Mouse (Mus musculus) urinary bladder, postnatal 36 days (tissue): Measurements from ENCODE around the gene Crb1.
"Not testable (repeated sequence)": the region's sequence is repeated elsewhere in the genome, so short reads cannot be mapped to it uniquely, and the experiment has no call there.

ENCODE experiments used
- DNase-seq, 2 experiments: peaks; one replicate each; pipeline ENCODE4 v3.0.0; 2022; ENCODE audit warnings: low spot score in 2 of 2, mixed read lengths in 1 of 2

Gene Crb1

DNA sequence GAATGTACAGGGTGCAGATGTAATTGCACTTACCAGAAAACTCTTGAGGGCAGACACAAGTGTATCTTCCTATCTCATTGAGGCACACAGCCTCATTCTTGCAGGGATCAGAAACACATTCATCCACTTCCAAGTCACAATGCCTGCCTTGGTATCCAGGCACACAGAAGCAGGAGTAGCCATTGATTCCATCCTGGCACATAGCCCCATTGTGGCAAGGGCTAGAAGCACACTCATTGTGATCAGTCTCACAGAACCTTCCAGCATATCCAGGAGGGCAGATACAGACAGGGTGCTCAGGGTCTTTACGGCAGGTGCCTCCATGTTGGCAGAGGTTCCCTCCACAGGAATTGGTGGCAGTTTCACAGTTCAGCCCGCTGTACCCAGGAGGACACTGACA lies 39.9 kb downstream of the Crb1 start:
- no peak for DNase-seq

DNA sequence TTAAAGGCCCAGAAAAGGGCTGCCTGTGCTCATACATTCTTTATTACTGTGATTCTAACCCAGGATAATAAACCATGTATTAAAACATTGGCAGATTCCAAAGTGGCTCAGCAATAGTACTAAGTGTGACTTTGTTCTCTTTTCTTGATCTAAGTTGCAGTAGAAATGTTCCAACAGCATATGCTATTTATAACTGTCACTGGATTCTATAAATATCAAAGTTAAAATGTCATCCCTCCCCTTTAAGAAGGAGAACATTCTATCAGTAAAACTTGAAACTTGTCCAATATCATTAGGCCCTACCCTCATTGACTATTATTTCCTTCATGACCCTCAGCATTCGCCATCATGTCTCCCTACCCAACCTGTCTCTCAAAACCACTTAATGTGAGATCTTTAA lies 48.1 kb downstream of the Crb1 start:
- no peak for DNase-seq

DNA sequence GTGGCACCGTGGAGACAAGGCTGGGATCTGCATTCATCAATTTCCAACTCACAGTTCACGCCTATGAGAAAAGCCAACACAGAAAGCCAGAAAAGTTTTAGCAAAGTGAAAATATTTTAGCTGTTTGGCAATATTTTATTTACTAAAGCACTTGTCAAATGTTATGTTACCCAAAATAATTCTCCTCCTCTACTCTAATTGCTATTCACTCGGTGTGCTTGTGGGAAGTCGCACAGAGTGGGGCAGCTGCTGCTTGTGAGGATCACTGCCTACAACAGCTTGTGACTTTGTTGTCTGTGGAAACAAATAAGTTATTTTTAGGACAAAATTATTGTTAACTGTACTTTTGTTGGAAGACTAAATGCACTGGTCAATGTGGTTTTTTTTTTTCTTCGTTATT lies 48.6 kb downstream of the Crb1 start:
- no peak for DNase-seq

GRCm38 (mm10) chr1:139325378-139325777 lies 51.5 kb downstream of the Crb1 start:
- no peak for DNase-seq

GRCm38 (mm10) chr1:139319798-139320197 lies 57.1 kb downstream of the Crb1 start:
- DNase-seq: no peak

GRCm38 (mm10) chr1:139314297-139314874 lies 62.5 kb downstream of the Crb1 start:
- no peak for DNase-seq

GRCm38 (mm10) chr1:139308915-139309314 lies 68.0 kb downstream of the Crb1 start:
- no peak for DNase-seq

DNA sequence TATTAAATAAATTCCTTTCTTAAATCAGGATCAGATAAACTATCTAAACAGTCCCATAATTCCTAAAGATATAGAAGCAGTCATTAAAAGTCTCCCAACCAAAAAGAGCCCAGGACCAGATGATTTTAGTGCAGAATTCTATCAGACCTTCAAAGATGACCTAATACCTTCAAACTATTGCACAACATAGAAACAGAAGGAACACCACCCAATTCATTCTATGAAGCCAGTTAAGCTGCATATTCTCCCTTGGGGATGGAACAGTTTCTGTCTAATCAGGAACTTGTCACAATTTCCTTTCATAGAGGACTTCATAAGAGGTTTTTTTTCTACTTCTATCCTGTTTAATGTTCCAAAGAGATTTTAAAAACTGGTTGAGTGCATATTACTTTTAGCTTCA lies 74.4 kb downstream of the Crb1 start:
- DNase-seq: not testable (repeated sequence)

DNA sequence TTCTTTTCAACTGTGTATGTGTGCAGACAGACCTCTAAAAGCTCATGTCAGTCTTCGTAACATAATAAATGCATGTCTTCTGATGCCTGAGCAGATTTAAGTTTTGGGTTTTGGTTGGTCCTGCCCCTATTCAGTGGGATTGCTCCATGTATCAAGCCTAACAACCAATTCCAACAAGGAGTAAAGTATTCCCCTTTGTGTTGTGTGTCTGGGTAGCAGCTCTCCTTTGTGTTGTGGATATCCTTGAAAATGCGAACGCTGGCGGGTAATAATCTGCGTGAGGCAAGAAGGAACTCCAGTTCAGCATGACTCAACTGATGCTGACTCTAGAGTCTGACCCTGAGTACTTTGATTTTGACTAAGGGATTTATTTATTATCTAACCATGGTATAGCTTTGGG lies 75.1 kb downstream of the Crb1 start:
- DNase-seq: no peak

GRCm38 (mm10) chr1:139292023-139292422 lies 84.9 kb downstream of the Crb1 start:
- DNase-seq: no peak

DNA sequence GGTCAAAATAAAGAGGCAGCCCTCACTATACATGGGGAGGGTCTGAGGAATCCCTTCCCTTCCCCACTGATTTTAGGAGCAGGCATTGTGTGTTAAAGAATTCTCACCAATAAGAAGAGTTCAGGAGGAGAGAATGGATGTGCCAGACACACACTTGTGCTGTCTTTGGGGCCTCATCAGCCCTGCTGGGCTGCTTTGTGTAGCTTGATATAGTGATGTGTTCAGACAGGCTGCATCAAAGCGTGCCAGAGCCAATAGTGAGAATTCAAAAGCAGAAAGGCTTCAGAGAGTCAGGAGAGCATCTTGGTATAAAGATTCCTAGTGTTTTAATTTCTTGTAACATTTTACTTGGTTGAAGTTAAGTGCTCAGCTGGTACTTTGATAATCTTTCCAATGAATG lies 85.3 kb downstream of the Crb1 start:
- DNase-seq: no peak

DNA sequence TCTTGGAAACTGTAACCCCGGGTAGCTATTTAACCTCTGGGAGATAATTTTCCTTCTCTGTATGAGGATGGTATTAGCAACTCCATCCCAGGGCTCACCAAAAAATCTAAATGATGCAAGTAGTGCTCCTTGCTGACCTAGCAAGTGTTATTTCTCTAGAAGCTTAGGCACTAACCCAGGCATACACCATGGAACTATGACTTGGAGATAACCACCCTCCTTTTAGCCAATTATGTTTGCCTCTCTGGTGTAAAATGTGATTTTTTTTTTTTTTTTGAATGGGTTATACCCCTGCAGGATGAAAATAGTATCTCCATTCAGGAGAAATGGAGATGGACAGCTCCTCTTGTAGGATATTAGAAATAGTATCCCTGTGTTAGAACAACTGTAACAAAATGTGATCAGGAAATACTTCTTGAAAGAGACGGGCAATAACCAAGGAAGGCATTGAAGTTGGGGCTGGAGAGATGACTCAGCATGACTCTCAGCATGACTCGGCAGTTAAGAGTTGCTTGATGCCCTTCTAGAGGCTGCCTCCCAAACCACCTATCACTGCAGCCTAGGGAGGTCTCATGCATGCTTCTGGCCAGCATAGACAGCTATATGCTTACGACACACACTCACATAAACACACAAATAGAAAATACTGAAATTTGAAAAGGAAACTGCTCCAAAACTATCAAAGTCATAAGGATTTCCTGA lies 100.1 kb downstream of the Crb1 start:
- no peak for DNase-seq

GRCm38 (mm10) chr1:139267844-139268243 lies 109.1 kb downstream of the Crb1 start:
- peak in 1 of 2 experiments; percentile 9 for DNase-seq

DNA sequence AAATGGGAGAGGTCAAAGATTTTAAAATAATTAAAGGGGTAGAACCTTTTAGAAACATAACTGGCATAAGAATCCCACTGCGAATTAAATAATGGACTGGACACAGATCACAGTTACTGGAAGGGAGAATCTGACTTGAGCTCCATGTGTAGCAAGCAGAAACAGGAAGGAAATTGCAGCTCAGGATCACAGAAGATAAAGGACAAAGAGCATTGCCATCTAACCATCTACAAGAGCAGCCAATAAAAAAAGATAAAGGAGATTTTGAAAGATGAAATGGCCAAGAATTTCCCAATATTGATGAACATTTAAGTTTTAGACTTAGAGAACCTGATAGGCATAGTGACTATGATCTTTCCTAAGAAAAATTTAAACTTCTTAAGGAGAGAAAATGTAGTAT lies 112.7 kb downstream of the Crb1 start:
- no peak for DNase-seq

DNA sequence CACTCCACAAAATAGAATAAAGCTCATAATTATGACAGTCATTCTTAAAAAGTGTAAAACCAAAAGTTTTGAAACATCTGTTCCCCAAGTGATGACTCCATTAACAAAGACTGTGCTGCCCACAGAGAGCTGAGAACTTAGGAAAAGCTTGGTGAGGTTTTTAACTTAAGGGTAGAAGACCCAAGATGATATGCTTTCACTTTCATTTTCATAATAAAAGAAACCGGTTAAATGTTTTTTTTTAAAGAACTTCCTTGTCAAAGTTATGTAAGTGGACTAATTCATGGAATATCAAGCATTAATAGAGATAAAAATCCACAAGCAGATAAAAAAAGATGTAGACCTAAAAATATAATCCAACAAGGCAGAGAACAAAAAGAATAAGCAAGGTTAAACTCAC lies 113.7 kb downstream of the Crb1 start:
- DNase-seq: no peak

GRCm38 (mm10) chr1:139255581-139255980 lies 121.3 kb downstream of the Crb1 start:
- DNase-seq: no peak

DNA sequence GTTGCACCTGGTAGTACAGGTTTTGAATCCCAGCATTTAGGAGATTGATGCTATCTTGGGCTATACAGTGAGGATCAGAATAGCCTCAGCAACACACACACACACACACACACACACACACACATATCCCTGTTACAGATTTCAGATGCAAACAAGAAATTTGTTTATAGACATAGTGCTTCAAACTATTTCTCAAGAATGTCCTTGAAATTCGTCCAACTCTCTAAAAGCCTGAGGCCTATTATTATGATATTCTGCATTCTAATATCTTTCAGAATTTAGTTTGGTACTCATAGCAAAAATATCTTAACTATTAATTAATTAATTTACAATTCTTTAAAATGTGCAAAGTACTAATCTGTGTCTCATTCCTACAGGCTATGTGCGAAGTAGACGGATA lies 124.9 kb downstream of the Crb1 start:
- no peak for DNase-seq

GRCm38 (mm10) chr1:139249159-139249558 lies 127.7 kb downstream of the Crb1 start:
- DNase-seq: no peak

DNA sequence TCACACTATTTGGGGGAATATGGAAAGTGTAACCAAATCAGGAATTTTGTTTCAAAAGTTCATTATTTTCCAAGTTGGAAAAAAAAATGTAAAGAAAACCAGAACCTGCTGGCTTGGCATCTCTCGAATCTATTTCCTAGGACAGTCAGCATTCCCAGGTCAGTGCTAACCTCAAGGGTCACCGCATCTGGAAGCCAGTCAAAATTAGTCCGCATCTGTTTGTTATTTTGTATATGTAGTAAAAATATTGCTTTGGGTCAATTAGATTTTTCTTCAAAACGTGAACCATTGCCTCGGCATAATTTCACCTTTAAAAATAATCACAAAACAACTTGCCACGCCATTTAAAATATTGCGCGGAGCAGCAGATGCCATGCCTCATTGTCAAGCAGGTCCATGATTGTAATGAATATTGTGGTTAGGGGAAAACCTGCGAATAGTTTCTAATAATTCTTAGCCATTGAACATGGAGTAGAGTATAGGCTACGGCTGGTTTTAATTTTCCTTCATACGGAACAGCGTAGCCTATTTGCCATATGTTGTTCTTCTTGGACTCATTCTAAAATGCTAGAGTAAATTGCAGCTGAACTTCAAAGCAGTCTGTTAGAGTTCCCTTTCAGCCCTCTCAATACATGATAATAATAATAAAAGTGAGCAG lies 130.0 kb downstream of the Crb1 start:
- no peak for DNase-seq

DNA sequence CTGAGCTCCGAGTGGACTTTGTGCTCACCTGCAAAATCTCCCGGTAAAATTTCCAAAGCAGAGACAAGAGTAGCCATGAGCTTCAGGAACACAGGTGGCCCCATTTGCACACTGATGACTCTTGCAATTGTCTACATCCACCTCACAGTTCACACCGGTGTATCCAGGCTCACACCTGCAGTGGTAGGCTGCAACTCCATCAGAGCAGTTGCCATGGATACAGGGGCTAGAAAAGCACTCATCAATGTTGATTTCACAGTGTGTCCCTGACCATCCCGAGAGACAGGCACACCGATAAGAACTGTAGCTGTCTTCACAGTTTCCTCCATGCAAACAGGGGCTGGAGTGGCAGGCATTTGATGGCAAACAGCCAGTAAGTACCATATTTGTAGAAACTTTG lies 140.1 kb downstream of the Crb1 start:
- no peak for DNase-seq

GRCm38 (mm10) chr1:139234611-139235568 lies 142.0 kb downstream of the Crb1 start:
- DNase-seq: peak in 1 of 2 experiments; percentile 12

- DNase-seq: no peak
Measured at GRCm38 (mm10) chr1:139232636-139233035, 144.3 kb downstream of the Crb1 start.
